Mouse (Mus musculus) megakaryocyte, embryonic 14.5 days (primary cell): ENCODE measurements around the gene Rybp. TPM values are rescaled to one million over a fixed set of nuclear protein-coding genes. Genes with fewer than 3 reads are reported as not detected.

Experiments
- H3K27me3 ChIP-seq: replicated peaks from 2 replicates; pipeline ENCODE3; 2012; ENCODE audit warnings: inconsistent platforms
- H3K36me3 ChIP-seq: replicated peaks from 2 replicates; pipeline ENCODE3; 2012; ENCODE audit warnings: low read length, inconsistent platforms, mixed read lengths
- H3K4me1 ChIP-seq: 2 replicates; pipeline ENCODE4 v1.6.1; 2012; ENCODE audit warnings: inconsistent platforms
- H3K4me3 ChIP-seq: replicated peaks from 2 replicates; pipeline ENCODE3; 2012; ENCODE audit warnings: moderate library complexity, mild to moderate bottlenecking, inconsistent platforms
- H3K9me3 ChIP-seq: 2 replicates; pipeline ENCODE4 v1.6.1; 2012; ENCODE audit warnings: inconsistent platforms
- FLI1 ChIP-seq: IDR thresholded peaks from 2 replicates; pipeline ENCODE4 v1.6.1; 2012; ENCODE audit warnings: low read length, inconsistent platforms, mixed read lengths
- GATA1 ChIP-seq: IDR thresholded peaks from 3 replicates; pipeline ENCODE4 v1.6.1; 2012; ENCODE audit warnings: mixed read lengths, low read length, inconsistent platforms, borderline replicate concordance
- polyA plus RNA-seq: library from polyadenylated mRNA; stranded (reverse); fragments of >175 nt; gene quantifications from 2 replicates; pipeline ENCODE4 v1.2.3, GENCODE M21; 2012; ENCODE audit warnings: low replicate concordance; ENCODE audit not compliant: insufficient read depth

Rybp gene
- polyA plus RNA-seq, 1 experiment = 1.7 TPM

GRCm38 (mm10) chr6:100322561-100322960, 35.3 kb upstream of the Rybp start:
- peaks cover 39% of the 10 kb centered on the region for H3K27me3 ChIP-seq
- no peak overlapping the region for H3K4me3 ChIP-seq
- TF ChIP-seq GATA1 (no peak), FLI1 (no peak)
- H3K4me1 ChIP-seq = peaks cover 9% of the 10 kb centered on the region
- H3K36me3 ChIP-seq = no peaks in the 10 kb centered on the region
- H3K9me3 ChIP-seq = no peaks in the 10 kb centered on the region

GRCm38 (mm10) chr6:100322145-100322544, 34.9 kb upstream of the Rybp start:
- Histone ChIP-seq H3K4me1 (peaks cover 9% of the 10 kb centered on the region), H3K36me3 (no peaks in the 10 kb centered on the region), H3K4me3 (no peak overlapping the region), H3K27me3 (peaks cover 41% of the 10 kb centered on the region), H3K9me3 (no peaks in the 10 kb centered on the region)
- TF ChIP-seq FLI1 = no peak
- TF ChIP-seq GATA1 = no peak

GRCm38 (mm10) chr6:100314201-100314600, 26.9 kb upstream of the Rybp start:
- Histone ChIP-seq H3K27me3 (peaks cover 40% of the 10 kb centered on the region), H3K9me3 (peaks cover 8% of the 10 kb centered on the region; the same call in 1 of the 2 replicates), H3K36me3 (no peaks in the 10 kb centered on the region), H3K4me1 (no peaks in the 10 kb centered on the region), H3K4me3 (no peak overlapping the region)
- no peak for TF ChIP-seq FLI1
- no peak for TF ChIP-seq GATA1

- Histone ChIP-seq H3K4me1 (no peaks in the 10 kb centered on the region), H3K4me3 (no peak overlapping the region), H3K36me3 (no peaks in the 10 kb centered on the region), H3K27me3 (peaks cover 38% of the 10 kb centered on the region), H3K9me3 (peaks cover 8% of the 10 kb centered on the region; the same call in 1 of the 2 replicates)
- no peak for TF ChIP-seq FLI1
- TF ChIP-seq GATA1 = no peak
Measured at GRCm38 (mm10) chr6:100311167-100311566, 23.9 kb upstream of the Rybp start.

GRCm38 (mm10) chr6:100304831-100305230, 17.5 kb upstream of the Rybp start:
- Histone ChIP-seq H3K4me1 (no peaks in the 10 kb centered on the region), H3K9me3 (no peaks in the 10 kb centered on the region), H3K4me3 (no peak overlapping the region), H3K27me3 (peaks cover 46% of the 10 kb centered on the region), H3K36me3 (no peaks in the 10 kb centered on the region)
- no peak for TF ChIP-seq FLI1
- TF ChIP-seq GATA1 = no peak

GRCm38 (mm10) chr6:100301410-100302108, 14.3 kb upstream of the Rybp start:
- Histone ChIP-seq H3K9me3 (no peaks in the 10 kb centered on the region), H3K4me1 (no peaks in the 10 kb centered on the region), H3K36me3 (no peaks in the 10 kb centered on the region), H3K27me3 (peaks cover 56% of the 10 kb centered on the region), H3K4me3 (no peak overlapping the region)
- TF ChIP-seq FLI1 (no peak), GATA1 (no peak)

- H3K4me3 ChIP-seq = no peak overlapping the region
- no peaks in the 10 kb centered on the region for H3K4me1 ChIP-seq
- no peak for TF ChIP-seq GATA1
- TF ChIP-seq FLI1 = no peak
- H3K9me3 ChIP-seq = no peaks in the 10 kb centered on the region
- peaks cover 56% of the 10 kb centered on the region for H3K27me3 ChIP-seq
- H3K36me3 ChIP-seq = no peaks in the 10 kb centered on the region
Measured at GRCm38 (mm10) chr6:100300831-100301230, 13.5 kb upstream of the Rybp start.

- peaks cover 4% of the 10 kb centered on the region; the same call in 1 of the 2 replicates for H3K9me3 ChIP-seq
- no peak for TF ChIP-seq FLI1
- H3K4me1 ChIP-seq = no peaks in the 10 kb centered on the region
- no peak overlapping the region for H3K4me3 ChIP-seq
- no peaks in the 10 kb centered on the region for H3K36me3 ChIP-seq
- H3K27me3 ChIP-seq = peaks cover 63% of the 10 kb centered on the region
Measured at GRCm38 (mm10) chr6:100298945-100299344, 11.7 kb upstream of the Rybp start.

GRCm38 (mm10) chr6:100297536-100297935, 10.3 kb upstream of the Rybp start:
- Histone ChIP-seq H3K36me3 (no peaks in the 10 kb centered on the region), H3K4me1 (no peaks in the 10 kb centered on the region), H3K9me3 (peaks cover 4% of the 10 kb centered on the region; the same call in 1 of the 2 replicates), H3K4me3 (no peak overlapping the region), H3K27me3 (peaks cover 63% of the 10 kb centered on the region)
- TF ChIP-seq GATA1 = no peak
- no peak for TF ChIP-seq FLI1

- H3K4me3 ChIP-seq = no peak overlapping the region
- TF ChIP-seq GATA1 = no peak
- no peaks in the 10 kb centered on the region for H3K36me3 ChIP-seq
- H3K9me3 ChIP-seq = peaks cover 4% of the 10 kb centered on the region; the same call in 1 of the 2 replicates
- peaks cover 11% of the 10 kb centered on the region for H3K4me1 ChIP-seq
- H3K27me3 ChIP-seq = peaks cover 59% of the 10 kb centered on the region
Measured at GRCm38 (mm10) chr6:100292411-100292810, 5.1 kb upstream of the Rybp start.

- Histone ChIP-seq H3K36me3 (no peaks in the 10 kb centered on the region), H3K9me3 (no peaks in the 10 kb centered on the region), H3K4me1 (peaks cover 19% of the 10 kb centered on the region), H3K27me3 (peaks cover 44% of the 10 kb centered on the region), H3K4me3 (no peak overlapping the region)
- no peak for TF ChIP-seq FLI1
- TF ChIP-seq GATA1 = no peak
Measured at GRCm38 (mm10) chr6:100289058-100289457, 1.8 kb upstream of the Rybp start.
